Mouse (Mus musculus) heart, embryonic 16.5 days (tissue): ENCODE results near the gene Cdh18. TPM values are rescaled to one million over a fixed set of nuclear protein-coding genes. Genes with fewer than 3 reads are reported as not detected.

ENCODE experiments used
- ATAC-seq: fragments of 200-750 bp; cut with Nextera tagmentation; replicated peaks from 2 replicates; pipeline ENCODE4 v1.8.0; 2017; ENCODE audit warnings: moderate number of reproducible peaks; ENCODE audit not compliant: insufficient read depth, low FRiP score; ENCODE audit errors: extremely low read depth
- H3K27ac ChIP-seq: fragments of 300-500 bp; sonication (generic); 2 replicates; pipeline ENCODE4 v1.5.1; 2014; ENCODE audit warnings: mild to moderate bottlenecking, low read length, control low read depth, moderate library complexity
- H3K27me3 ChIP-seq: fragments of 300-500 bp; sonication (generic); 2 replicates; pipeline ENCODE4 v1.6.1; 2014; ENCODE audit warnings: low read length, mixed read lengths; ENCODE audit not compliant: control insufficient read depth, insufficient read depth
- H3K36me3 ChIP-seq: fragments of 300-500 bp; sonication (generic); 2 replicates; pipeline ENCODE4 v1.6.1; 2014; ENCODE audit not compliant: control insufficient read depth, insufficient read depth
- H3K4me1 ChIP-seq: fragments of 300-500 bp; sonication (generic); 2 replicates; pipeline ENCODE4 v1.6.1; 2014; ENCODE audit warnings: low read length, mixed read lengths; ENCODE audit not compliant: control insufficient read depth, insufficient read depth
- H3K4me2 ChIP-seq: fragments of 300-500 bp; sonication (generic); 2 replicates; pipeline ENCODE4 v1.6.1; 2014; ENCODE audit warnings: low read depth, mild to moderate bottlenecking, control low read depth, low read length
- H3K4me3 ChIP-seq: fragments of 300-500 bp; sonication (generic); 2 replicates; pipeline ENCODE4 v1.5.1; 2014; ENCODE audit warnings: mild to moderate bottlenecking, control low read depth, low read length
- H3K9ac ChIP-seq: fragments of 300-500 bp; sonication (generic); 2 replicates; pipeline ENCODE4 v1.6.1; 2014; ENCODE audit warnings: low read length, control low read depth
- H3K9me3 ChIP-seq: fragments of 300-500 bp; sonication (generic); replicated peaks from 2 replicates; pipeline ENCODE4 v1.6.1; 2016; ENCODE audit warnings: low read length; ENCODE audit not compliant: control insufficient read depth
- WGBS: fragments of 180-500 bp; shearing (Covaris S2); extraction: QIAGEN DNeasy Blood & Tissue Kit; methylation state at CpG from one replicate; pipeline ENCODE4 v1.1.7; 2014; 5-methylcytosine and 5-hydroxymethylcytosine counted together
- polyA plus RNA-seq: library from polyadenylated mRNA; unstranded; fragments of >200 nt; fragmentation: Nextera tagmentation; extraction: Ambion mirVana; gene quantifications from 2 replicates; pipeline ENCODE4 v1.2.1, GENCODE M21; 2015

Cdh18 gene
- polyA plus RNA-seq, 1 experiment from 2014 or later = 0.12 TPM

DNA sequence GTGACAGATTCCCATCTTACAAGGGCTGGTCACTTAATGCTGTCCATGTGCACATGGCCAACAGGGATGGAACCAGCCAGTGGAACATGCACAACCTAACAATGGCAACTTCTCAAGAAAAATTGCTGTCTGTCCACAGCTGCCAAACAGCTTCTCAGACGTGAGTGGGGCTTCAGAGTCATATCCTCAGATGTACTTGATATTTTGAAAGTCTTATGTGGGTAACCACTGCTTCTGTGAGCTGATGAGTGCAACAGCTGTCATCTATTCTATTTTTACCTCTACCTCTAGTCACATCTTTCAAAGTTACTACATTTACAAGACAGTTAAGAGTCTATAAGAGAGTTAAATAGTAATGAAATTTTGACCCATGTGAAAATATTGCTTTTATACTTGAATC, 818.9 kb downstream of the Cdh18 start:
- Histone ChIP-seq H3K4me3 (no peak overlapping the region), H3K27ac (no peak overlapping the region), H3K9me3 (no peaks in the 10 kb centered on the region), H3K4me1 (no peaks in the 10 kb centered on the region), H3K27me3 (no peaks in the 10 kb centered on the region), H3K4me2 (no peak overlapping the region), H3K9ac (no peak overlapping the region), H3K36me3 (no peaks in the 10 kb centered on the region)
- WGBS = 30% methylated on average over 1 of the region's 1 CpGs
- ATAC-seq = no peak

DNA sequence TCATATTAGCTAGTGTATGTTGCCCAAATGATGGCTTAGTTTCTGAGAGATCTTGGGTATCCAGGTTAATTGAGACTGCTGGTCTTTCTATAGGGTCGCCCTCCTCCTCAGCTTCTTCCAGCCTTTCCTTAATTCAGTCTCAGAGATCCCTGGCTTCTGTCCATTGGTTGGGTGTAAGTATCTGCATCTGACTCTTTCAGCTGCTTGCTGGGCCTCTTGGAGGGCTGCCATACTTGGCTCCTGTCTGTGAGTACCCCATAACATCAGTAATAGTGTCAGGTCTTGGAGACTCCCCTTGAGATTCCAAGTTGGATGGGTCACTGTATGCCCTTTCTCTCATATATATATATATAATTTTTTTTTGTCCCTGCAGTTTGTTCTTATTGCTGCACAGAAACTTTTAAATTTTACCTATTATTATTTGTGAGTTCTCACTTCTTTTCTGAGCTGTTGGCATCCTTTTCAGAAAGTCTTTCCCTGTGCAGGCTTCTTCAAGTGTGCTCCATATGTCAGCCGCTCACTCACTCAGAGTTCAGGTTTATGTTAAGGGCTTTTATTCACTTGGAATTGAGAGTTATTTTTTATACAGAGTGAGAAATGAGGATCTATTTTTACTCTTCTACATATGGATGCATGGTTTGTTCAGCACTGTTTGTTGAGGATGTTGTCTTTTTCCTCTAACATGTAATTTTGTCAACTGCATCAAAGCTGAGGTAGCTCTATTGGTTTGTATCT, 829.4 kb downstream of the Cdh18 start:
- 92% methylated on average over 2 of the region's 2 CpGs for WGBS
- Histone ChIP-seq H3K4me1 (no peaks in the 10 kb centered on the region), H3K9me3 (no peaks in the 10 kb centered on the region), H3K27me3 (no peaks in the 10 kb centered on the region), H3K36me3 (no peaks in the 10 kb centered on the region), H3K27ac (no peak overlapping the region), H3K4me2 (no peak overlapping the region), H3K9ac (no peak overlapping the region), H3K4me3 (no peak overlapping the region)
- ATAC-seq = no peak

DNA sequence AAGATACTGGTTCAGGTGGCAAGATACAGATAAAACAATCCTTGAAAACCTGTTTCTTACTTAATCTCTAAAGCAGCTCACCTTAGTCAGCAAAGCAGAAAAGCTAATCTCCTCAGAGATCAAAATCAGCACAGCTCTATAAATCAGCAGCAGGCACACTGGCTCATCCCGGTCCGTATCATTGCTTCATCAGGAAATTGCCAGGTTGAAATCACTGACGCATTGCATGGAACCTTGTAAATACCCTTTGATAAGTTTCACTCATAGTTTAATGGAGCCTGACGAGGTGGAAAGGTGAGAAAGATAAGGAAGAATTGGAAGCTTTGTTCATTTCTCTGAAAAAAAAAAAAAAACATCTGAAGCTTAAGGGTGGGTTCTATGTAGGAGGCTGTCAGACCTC, 837.0 kb downstream of the Cdh18 start:
- Histone ChIP-seq H3K4me3 (no peak overlapping the region), H3K27me3 (no peaks in the 10 kb centered on the region), H3K4me2 (no peak overlapping the region), H3K9me3 (no peaks in the 10 kb centered on the region), H3K9ac (no peak overlapping the region), H3K27ac (no peak overlapping the region), H3K4me1 (no peaks in the 10 kb centered on the region), H3K36me3 (no peaks in the 10 kb centered on the region)
- ATAC-seq = no peak
- WGBS = 63% methylated on average over 4 of the region's 4 CpGs

DNA sequence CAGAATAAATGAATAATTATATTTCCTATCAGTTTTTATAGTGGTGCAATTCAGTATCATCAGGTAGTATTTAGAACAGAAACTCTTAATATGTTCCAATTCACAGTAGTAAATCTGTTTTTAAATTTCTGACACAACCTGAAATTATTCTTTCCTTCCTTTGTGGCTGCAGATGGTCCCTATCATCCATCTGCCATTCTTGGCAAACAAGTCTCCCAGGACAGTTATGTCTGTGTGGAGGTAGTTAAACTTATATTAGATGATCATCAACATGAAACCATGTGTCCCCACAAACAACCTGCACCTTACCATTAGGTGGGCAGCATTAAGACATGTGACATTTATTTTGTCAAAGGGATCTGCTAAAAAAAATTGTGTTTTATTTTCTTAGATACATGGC, 847.8 kb downstream of the Cdh18 start:
- Histone ChIP-seq H3K4me1 (no peaks in the 10 kb centered on the region), H3K4me2 (no peak overlapping the region), H3K4me3 (no peak overlapping the region), H3K36me3 (no peaks in the 10 kb centered on the region), H3K27me3 (no peaks in the 10 kb centered on the region), H3K9ac (no peak overlapping the region), H3K9me3 (no peaks in the 10 kb centered on the region), H3K27ac (no peak overlapping the region)
- no peak for ATAC-seq

DNA sequence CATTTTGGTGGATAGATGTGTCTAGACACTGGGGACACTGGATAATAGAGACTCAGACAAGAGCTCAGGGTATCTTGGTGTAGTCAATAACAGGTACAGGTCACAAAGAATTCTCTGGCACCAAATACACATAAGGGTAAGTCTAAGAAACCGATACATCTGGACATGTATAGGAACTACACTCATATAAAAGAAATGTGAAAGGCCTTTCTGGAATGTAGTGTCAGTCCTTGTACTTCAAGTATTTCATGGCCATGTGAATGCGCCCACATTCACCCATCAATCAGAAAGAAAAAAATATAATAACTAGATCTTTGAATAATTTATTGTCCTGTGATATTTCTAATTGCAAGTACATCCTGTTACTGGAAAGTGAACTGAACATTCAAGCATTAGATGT, 855.0 kb downstream of the Cdh18 start:
- H3K9ac ChIP-seq = no peak overlapping the region
- no peak overlapping the region for H3K4me2 ChIP-seq
- no peak overlapping the region for H3K4me3 ChIP-seq
- H3K36me3 ChIP-seq = no peaks in the 10 kb centered on the region
- no peaks in the 10 kb centered on the region for H3K27me3 ChIP-seq
- H3K4me1 ChIP-seq = no peaks in the 10 kb centered on the region
- no peak overlapping the region for H3K27ac ChIP-seq
- no peaks in the 10 kb centered on the region for H3K9me3 ChIP-seq
- ATAC-seq = no peak
- WGBS = 78% methylated on average over 2 of the region's 2 CpGs

DNA sequence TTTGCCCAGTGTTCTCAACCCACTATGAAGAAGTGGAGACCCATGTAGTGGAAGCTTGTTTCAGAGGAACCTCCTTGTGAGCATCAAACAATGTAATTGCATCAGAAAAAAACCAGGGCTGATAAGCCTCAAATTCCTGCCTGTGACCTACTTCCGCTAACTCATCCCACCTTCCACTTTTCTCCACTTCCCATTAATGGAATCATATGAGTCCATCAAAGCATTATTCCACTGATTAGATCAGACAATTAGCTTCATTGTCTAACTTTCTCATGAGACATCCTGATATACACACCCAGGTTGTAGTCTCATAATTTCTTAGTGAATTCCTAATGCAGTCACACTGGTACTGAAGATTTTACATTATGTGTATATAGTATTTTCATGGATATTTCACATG, 859.4 kb downstream of the Cdh18 start:
- H3K27me3 ChIP-seq = no peaks in the 10 kb centered on the region
- no peaks in the 10 kb centered on the region for H3K9me3 ChIP-seq
- H3K9ac ChIP-seq = no peak overlapping the region
- no peaks in the 10 kb centered on the region for H3K4me1 ChIP-seq
- no peaks in the 10 kb centered on the region for H3K36me3 ChIP-seq
- whole genome bisulfite sequencing = 86% methylated on average over 1 of the region's 1 CpGs
- no peak overlapping the region for H3K4me2 ChIP-seq
- H3K27ac ChIP-seq = no peak overlapping the region
- no peak overlapping the region for H3K4me3 ChIP-seq
- no peak for ATAC-seq

DNA sequence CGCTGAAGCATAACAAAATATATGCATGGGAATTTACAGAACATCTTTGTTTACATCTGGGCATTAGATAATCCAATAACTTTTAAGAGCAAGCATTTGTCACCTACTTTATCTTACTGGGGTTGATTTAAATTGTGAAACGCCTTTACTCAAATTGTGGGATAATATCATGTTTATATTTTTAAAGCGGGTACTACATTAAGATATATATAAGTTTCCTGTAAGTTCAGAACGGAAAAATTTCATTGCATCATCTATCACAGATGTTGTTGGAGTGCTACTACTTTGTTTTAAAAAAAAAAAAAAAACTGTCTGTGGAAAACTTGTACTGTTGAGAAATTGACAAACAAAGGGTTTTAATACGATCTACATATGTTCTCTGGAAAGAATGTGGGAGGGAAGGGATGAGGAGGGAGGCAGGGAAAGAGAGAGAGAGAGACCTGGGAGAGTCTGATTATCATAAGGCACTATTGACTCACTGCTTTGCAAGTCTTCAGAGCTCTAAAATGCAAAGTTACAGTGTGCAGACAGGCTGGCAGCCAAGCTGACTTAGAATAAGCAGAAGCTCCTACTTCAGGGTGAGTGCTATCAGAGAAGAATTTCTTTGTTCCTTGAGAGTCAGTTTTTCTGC, 867.7 kb downstream of the Cdh18 start:
- ATAC-seq = no peak
- Histone ChIP-seq H3K4me3 (no peak overlapping the region), H3K27me3 (no peaks in the 10 kb centered on the region), H3K27ac (no peak overlapping the region), H3K36me3 (no peaks in the 10 kb centered on the region), H3K9me3 (no peaks in the 10 kb centered on the region), H3K4me1 (no peaks in the 10 kb centered on the region), H3K4me2 (no peak overlapping the region), H3K9ac (no peak overlapping the region)
- 58% methylated on average over 5 of the region's 5 CpGs for WGBS

DNA sequence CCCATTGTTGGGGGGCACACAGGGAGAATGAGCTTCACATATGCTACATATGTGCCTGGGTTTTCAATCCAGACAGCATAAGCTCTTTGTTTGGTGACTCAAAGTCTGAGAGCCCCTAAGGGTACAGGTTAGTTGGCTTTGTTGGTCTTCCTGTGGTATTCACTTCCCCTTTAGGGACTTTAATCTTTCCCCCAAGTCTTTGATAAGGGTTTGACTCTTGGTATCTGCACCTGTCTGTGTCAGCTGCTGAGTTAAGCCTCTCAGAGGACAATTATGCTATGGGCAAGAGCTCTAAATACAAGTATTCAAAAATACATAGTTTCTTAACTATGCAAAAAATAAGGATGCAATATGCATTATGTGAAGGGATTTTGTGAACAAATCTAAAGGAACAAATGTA, 869.3 kb downstream of the Cdh18 start:
- no peak overlapping the region for H3K4me3 ChIP-seq
- H3K4me2 ChIP-seq = no peak overlapping the region
- H3K27me3 ChIP-seq = no peaks in the 10 kb centered on the region
- ATAC-seq = no peak
- H3K4me1 ChIP-seq = no peaks in the 10 kb centered on the region
- no peaks in the 10 kb centered on the region for H3K36me3 ChIP-seq
- H3K9ac ChIP-seq = no peak overlapping the region
- no peaks in the 10 kb centered on the region for H3K9me3 ChIP-seq
- H3K27ac ChIP-seq = no peak overlapping the region

DNA sequence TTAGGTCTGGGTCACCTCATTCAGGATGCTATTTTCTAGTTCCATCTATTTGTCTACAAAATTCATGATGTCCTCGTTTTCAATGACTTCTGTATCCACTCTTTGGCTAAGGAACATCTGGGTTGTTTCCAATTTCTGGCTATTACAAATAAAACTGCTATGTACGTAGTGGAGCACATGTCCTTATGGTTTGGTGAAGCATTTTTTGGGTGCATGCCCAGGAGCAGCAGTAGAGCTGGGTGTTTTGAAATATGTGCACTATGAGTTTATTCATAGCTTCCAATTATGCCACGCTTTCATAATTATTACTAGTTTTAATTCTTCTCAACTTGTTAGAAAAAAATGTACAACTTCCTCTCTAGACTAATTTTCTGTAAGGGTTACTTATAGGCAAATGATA, 871.2 kb downstream of the Cdh18 start:
- no peak overlapping the region for H3K4me2 ChIP-seq
- H3K4me1 ChIP-seq = no peaks in the 10 kb centered on the region
- H3K9ac ChIP-seq = no peak overlapping the region
- H3K36me3 ChIP-seq = no peaks in the 10 kb centered on the region
- no peak overlapping the region for H3K27ac ChIP-seq
- no peak for ATAC-seq
- WGBS = 59% methylated on average over 3 of the region's 3 CpGs
- H3K4me3 ChIP-seq = no peak overlapping the region
- H3K27me3 ChIP-seq = no peaks in the 10 kb centered on the region
- no peaks in the 10 kb centered on the region for H3K9me3 ChIP-seq
